8 mouse cellular contexts compared by ENCODE assay signal in genomic region chr13:54504611-54505260, GRCm38 (mm10). TPM values are rescaled to one million over a fixed set of nuclear protein-coding genes. Genes with fewer than 3 reads are reported as not detected.
DNase-seq lines count a peak whose midpoint lies in the region; ATAC-seq lines count a peak whose summit lies in the region.

No protein-coding gene starts in this region.

- H3K36me3 ChIP-seq in hindbrain, embryonic 14.5 days (replicated peaks; ENCODE audit: control insufficient read depth, insufficient read depth): peaks cover 5% of the 10 kb centered on the region; the same call in 1 of the 2 replicates
- H3K36me3 ChIP-seq in midbrain, embryonic 11.5 days (ENCODE audit: control insufficient read depth, insufficient read depth, low read length): no peaks in the 10 kb centered on the region

- H3K27ac ChIP-seq in hindbrain, embryonic 14.5 days: peak overlapping the region; percentile 84
- H3K27ac ChIP-seq in midbrain, embryonic 11.5 days (ENCODE audit: low read depth, low read length): no peak overlapping the region

- peak overlapping the region; percentile 93 for H3K9ac ChIP-seq in hindbrain, embryonic 14.5 days
- peak overlapping the region; percentile 81 for H3K9ac ChIP-seq in midbrain, embryonic 11.5 days (ENCODE audit: low read length)

- no peaks in the 10 kb centered on the region for H3K27me3 ChIP-seq in hindbrain, embryonic 14.5 days (ENCODE audit: control insufficient read depth, insufficient read depth, low read length)
- peaks cover 5% of the 10 kb centered on the region; the same call in 1 of the 2 replicates for H3K27me3 ChIP-seq in midbrain, embryonic 11.5 days (ENCODE audit: control insufficient read depth, insufficient read depth, low read length)

- 40% methylated on average over 7 of the region's 7 CpGs for WGBS in hindbrain, embryonic 14.5 days
- 54% methylated on average over 7 of the region's 7 CpGs for WGBS in midbrain, embryonic 11.5 days

- peak overlapping the region; percentile 85 for H3K4me2 ChIP-seq in hindbrain, embryonic 14.5 days (replicated peaks)
- peak overlapping the region; percentile 93 for H3K4me2 ChIP-seq in midbrain, embryonic 11.5 days

- H3K4me3 ChIP-seq in hindbrain, embryonic 14.5 days (replicated peaks; ENCODE audit: low read length): peak overlapping the region; percentile 89
- peak overlapping the region; percentile 60 for H3K4me3 ChIP-seq in midbrain, embryonic 11.5 days (ENCODE audit: low read depth, low read length)

- peak; percentile 9 for DNase-seq in kidney, adult 9 months
- DNase-seq in kidney, postnatal 14 days: no peak
- DNase-seq in ZHBTc4 (ENCODE audit: low read depth, low spot score): peak; percentile 60
- DNase-seq in hindbrain, embryonic 14.5 days (ENCODE audit: low spot score): no peak
- DNase-seq in midbrain, embryonic 11.5 days (ENCODE audit: low spot score, missing footprints): peak; percentile 92
- no peak for DNase-seq in cerebellum, adult 11-12 months
- no peak for DNase-seq in left cerebral cortex, adult 11 months (ENCODE audit: low spot score)

- H3K4me1 ChIP-seq in hindbrain, embryonic 14.5 days (replicated peaks; ENCODE audit: control insufficient read depth, insufficient read depth, low read length): peaks cover 15% of the 10 kb centered on the region
- H3K4me1 ChIP-seq in midbrain, embryonic 11.5 days (ENCODE audit: control insufficient read depth, insufficient read depth, low read length): peaks cover 9% of the 10 kb centered on the region; the same call in 1 of the 2 replicates

- ATAC-seq in hindbrain, embryonic 14.5 days (ENCODE audit: low FRiP score): no peak
- no peak for ATAC-seq in midbrain, embryonic 11.5 days (ENCODE audit: low FRiP score)
- no peak for ATAC-seq in activated CD4-positive, CD25-positive, alpha-beta regulatory T cell, adult 4 months

- no peaks in the 10 kb centered on the region for H3K9me3 ChIP-seq in hindbrain, embryonic 14.5 days (ENCODE audit: control insufficient read depth, low read length)
- H3K9me3 ChIP-seq in midbrain, embryonic 11.5 days (ENCODE audit: control insufficient read depth, low read length): no peaks in the 10 kb centered on the region

RNA-seq across cellular contexts. Expression of gene Simc1, which starts 1.2 kb away (rescaled TPM):
- polyA plus RNA-seq in hindbrain, embryonic 14.5 days (2014; fragmentation: Nextera tagmentation; extraction: Ambion mirVana): 27.2 and 28.5 TPM in 2 replicates
- 14.1 and 17.8 TPM in 2 replicates for polyA plus RNA-seq in midbrain, embryonic 11.5 days (2014; fragmentation: Nextera tagmentation; extraction: Ambion mirVana)
- polyA plus RNA-seq in activated CD4-positive, CD25-positive, alpha-beta regulatory T cell, adult 4 months (2017; shearing (Covaris generic)): 1 to 10 TPM; 6.7 to 7.9 TPM

RNA-seq across cellular contexts. Expression of gene Thoc3, which starts 36.1 kb away (rescaled TPM):
- polyA plus RNA-seq in hindbrain, embryonic 14.5 days (2014; fragmentation: Nextera tagmentation; extraction: Ambion mirVana): 92.9 and 98.6 TPM in 2 replicates
- 161 and 163 TPM in 2 replicates for polyA plus RNA-seq in midbrain, embryonic 11.5 days (2014; fragmentation: Nextera tagmentation; extraction: Ambion mirVana)
- 10 to 100 TPM; 31.5 to 33.0 TPM for polyA plus RNA-seq in activated CD4-positive, CD25-positive, alpha-beta regulatory T cell, adult 4 months (2017; shearing (Covaris generic))

Comparison
In these comparisons a context has a peak if more than half of its experiments do, and no peak if none do; other contexts are left out.
1. DNase-seq: peak in kidney, adult 9 months (single experiment), ZHBTc4 (single experiment) and midbrain, embryonic 11.5 days (single experiment); none in kidney, postnatal 14 days (single experiment), hindbrain, embryonic 14.5 days (single experiment), cerebellum, adult 11-12 months (single experiment) and left cerebral cortex, adult 11 months (single experiment).